Mouse (Mus musculus): ENCODE measurements around the gene Adcy4. TPM values are rescaled to one million over a fixed set of nuclear protein-coding genes. Genes with fewer than 3 reads are reported as not detected.
"Not testable (repeated sequence)": the region's sequence is repeated elsewhere in the genome, so short reads cannot be mapped to it uniquely, and the experiment has no call there.

Gene Adcy4
- total RNA-seq, 2 experiments from 2014 or later, result 19.8 to 21.1 TPM

DNA sequence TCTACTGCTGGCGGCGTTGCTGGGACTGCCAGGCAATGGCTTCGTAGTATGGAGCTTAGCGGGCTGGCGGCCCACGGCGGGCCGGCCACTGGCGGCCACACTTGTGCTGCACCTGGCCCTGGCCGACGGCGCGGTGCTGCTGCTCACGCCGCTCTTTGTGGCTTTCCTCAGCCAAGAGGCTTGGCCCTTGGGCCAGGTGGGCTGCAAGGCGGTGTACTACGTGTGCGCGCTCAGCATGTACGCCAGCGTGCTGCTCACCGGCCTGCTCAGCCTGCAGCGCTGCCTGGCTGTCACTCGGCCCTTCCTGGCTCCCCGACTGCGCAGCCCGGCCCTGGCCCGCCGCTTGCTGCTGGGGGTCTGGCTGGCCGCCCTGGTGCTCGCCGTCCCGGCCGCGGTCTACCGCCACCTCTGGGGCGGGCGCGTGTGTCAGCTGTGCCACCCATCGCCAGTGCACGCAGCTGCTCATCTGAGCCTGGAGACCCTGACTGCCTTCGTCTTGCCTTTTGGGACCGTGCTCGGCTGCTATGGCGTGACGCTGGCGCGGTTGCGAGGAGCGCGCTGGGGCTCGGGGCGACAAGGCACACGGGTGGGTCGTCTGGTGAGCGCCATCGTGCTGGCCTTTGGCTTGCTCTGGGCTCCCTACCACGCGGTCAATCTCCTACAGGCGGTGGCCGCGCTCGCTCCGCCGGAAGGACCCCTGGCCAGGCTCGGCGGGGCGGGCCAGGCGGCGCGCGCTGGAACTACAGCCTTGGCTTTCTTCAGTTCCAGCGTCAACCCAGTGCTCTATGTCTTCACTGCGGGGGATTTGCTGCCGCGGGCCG is 21.7 kb downstream of the Adcy4 start:
- intact Hi-C loops (cut with DNase I), result no loop called here
- peak; percentile 64 to 74 for DNase-seq

DNA sequence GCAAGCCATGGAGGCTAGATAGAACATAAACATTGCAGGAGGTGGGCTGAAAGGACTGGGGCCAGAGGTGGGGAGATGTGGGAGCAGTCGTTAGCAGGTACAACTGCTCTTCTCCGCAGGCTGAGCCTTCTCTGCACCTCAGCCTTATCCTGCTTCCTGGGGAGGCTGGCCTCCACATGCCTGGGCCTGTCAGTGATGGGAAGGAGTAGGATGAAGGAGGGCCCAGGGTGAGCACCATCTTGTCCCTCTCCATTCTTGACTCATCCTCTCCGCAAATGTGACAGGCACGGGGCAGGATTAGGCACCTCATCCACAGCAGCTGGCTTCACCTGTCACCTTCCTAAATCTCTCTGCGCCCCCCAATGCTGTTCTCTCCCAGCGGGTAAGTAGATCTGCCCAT is 22.7 kb downstream of the Adcy4 start, which contains the start of gene Ltb4r2:
Gene Ltb4r2, plus strand, starts transcription at position 266 of the 400 bp plus-strand sequence.
- intact Hi-C loops (cut with DNase I), result no loop called here
- DNase-seq, result no peak

DNA sequence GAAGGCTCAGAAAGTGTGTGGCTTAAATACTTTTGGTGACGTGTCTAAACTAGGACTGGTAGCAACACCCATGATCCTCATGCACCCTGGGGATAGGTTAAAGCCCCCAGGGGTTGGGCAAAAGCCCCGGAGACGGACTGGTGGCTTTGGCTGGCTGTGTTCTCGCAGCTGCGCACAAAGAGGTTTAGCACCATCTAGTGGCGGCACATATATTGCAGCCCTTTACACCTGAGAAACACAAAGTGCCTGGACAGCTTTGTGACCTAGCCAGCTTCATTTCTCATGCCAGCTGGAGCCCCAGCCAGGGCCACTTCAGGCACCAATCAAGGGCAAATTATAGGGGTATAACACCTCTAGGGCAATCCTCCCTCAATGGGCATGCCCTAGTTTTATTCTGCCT is 23.7 kb downstream of the Adcy4 start:
- DNase-seq, result peak; percentile 84 to 91
- intact Hi-C loops (cut with DNase I), result not testable (repeated sequence)

DNA sequence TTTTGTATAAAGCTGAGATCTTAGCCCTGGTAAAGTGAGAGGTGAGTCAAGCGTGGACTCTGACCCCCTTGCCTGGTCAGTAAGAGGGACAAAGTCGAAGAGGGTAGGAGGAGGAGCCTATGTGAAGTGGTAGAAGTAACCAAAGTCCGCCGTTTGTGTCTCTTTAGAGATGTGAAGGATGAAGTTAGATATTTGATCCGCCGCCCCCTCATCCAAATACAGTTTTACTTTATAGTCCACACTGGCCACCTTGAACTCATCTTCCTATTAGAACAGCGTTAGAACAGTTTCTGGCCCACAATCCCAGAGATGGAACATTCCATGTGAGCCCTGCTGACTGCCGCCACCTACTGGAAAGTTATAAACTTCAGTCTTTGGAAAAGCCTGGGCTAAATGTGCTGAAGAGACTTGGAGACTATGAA is 25.5 kb downstream of the Adcy4 start, which contains the start of gene Cideb:
Gene Cideb, minus strand, starts transcription at position 96 of the 422 bp plus-strand sequence.
- intact Hi-C loops (cut with DNase I), result no loop called here
- DNase-seq, result peak; percentile 37 to 62

GRCm38 (mm10) chr14:55757566-55757965 is 26.3 kb downstream of the Adcy4 start:
- intact Hi-C loops (cut with DNase I), result no loop called here
- DNase-seq, result no peak

- no peak for DNase-seq
- intact Hi-C loops (cut with DNase I), result loop anchor here (10.0 kb wide), 1 partner anchor 252 kb away; the partner anchor contains the start of gene Carmil3
Observed at GRCm38 (mm10) chr14:55747051-55747847, 36.6 kb downstream of the Adcy4 start.

DNA sequence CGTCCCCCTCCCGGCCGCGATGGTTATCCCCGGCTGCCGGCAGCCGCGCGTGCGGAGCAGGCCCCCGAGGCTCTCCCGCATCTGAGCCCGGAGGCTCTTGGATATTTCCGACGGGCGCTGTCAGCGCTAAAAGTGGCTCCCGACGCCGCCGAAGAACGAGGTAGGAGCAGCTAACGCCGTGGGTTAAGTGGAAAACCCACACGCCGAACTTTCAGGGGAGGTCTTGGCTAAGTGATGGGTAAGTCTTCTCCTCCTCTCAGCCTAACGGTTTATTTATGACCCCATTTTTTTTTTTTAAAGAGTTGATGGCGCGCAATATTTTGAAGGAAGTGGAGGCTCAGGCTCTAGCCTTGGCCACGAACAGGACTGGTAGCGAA is 38.0 kb downstream of the Adcy4 start:
- intact Hi-C loops (cut with DNase I), result loop anchor here (2.0 to 10.0 kb wide), 2 partner anchors 115 to 251 kb away; partner anchors contain the start of gene Carmil3

GRCm38 (mm10) chr14:55745180-55745860 is 38.6 kb downstream of the Adcy4 start, which contains the start of the genes Dhrs1 and Nop9:
TSS of gene Dhrs1 (minus strand) at chr14:55745690.
TSS of gene Nop9 (plus strand) at chr14:55745693.
- intact Hi-C loops (cut with DNase I), result loop anchor here (2.0 to 10.0 kb wide), 2 partner anchors 115 to 251 kb away; partner anchors contain the start of gene Carmil3
- peak; percentile 89 to 92 for DNase-seq

More for the DNA sequence above, 38.0 kb downstream of the Adcy4 start:
- no peak for DNase-seq

- intact Hi-C loops (cut with DNase I), result loop anchor here (1.0 to 10.0 kb wide), 3 partner anchors 61 to 249 kb away; partner anchors contain the start of gene Carmil3
- DNase-seq, result peak; percentile 87 to 94
Observed at GRCm38 (mm10) chr14:55743711-55744110, 40.2 kb downstream of the Adcy4 start.

DNA sequence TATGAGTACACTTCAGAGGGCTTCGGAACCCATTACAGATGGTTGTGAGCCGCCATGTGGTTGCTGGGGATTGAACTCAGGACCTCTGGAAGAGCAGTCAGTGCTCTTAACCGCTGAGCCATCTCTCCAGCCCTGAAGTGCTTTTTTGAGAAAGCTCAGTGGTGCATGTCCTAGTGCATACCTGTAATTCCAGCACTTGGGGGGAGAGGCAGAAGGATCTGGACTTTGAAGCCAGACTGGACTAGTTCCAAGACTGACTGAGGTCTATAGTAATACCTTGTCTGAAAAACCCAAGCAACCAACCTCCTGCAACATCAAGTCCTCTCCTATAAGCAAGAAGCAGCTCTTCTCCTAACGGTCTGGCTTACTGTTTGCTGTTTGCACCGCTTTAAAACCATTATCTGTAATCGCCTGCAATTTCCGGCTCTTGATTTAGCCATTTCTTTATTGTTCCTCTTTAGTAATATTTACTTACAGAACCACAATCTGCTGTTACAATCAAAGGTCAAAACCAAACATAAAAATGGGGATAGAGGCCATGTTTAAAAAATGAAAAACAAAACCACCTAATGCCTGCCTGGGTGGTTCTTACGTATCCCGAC is 46.7 kb downstream of the Adcy4 start:
- intact Hi-C loops (cut with DNase I), result no loop called here
- DNase-seq, result no peak

DNA sequence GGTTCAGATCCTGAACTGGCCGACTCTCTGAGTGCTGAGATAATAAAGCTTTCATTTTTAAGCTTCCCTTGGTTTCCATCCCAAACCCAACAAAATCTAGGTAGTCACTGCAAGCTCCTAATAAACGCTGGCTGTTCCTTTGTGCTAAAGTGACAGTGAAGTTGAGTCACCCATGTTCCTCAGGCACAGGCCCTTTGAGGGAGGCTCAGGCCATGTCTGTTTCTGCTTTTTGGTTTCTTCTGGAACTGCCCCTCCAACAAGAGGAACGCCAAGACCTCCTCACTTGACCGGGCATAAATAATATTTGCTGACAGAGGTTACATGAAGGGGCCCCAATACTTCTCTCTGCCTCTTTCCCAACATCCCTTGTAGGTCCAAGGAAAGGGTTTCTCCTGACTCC is 48.1 kb downstream of the Adcy4 start:
- no peak for DNase-seq
- intact Hi-C loops (cut with DNase I), result no loop called here

DNA sequence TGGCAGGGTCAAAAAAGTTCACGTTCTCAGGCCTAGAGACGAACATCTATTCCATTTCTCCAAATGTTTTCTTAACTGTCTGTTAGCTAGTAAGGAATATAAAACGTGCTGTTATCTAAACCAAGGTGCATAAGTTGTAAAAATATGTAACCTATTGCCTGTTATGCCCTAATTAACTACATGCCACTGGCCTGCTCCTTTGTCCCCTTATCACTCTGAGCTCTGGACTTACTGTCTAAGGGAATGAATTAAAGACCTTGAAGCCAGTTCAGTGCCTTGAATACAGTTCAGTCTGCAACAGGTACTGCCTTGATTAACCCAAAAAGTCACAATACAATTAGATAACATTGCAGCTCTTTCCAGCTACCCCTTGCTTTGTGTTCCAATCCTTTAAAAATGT is 48.6 kb downstream of the Adcy4 start:
- intact Hi-C loops (cut with DNase I), result no loop called here
- DNase-seq, result no peak

DNA sequence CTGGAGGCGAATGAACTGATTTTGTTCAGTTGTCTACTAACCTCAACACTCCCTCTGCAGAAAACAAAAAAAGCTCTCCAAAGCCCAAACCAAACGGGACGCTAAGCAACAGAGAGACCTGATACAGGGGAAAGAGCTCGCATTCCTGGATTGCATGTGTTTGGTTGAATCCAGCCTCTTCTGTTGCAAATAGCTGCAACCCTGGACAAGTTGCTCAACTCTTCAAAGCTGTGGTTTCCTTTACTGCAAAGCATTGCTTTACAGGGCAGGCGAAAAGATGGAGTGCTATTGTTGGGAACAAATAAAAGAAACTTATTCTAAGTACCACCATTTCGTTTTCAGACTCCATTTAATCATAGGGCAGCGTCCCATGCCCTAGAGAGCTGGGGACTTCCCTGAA is 49.0 kb downstream of the Adcy4 start:
- no peak for DNase-seq
- intact Hi-C loops (cut with DNase I), result no loop called here

- intact Hi-C loops (cut with DNase I), result no loop called here
- DNase-seq, result no peak
Observed at GRCm38 (mm10) chr14:55733889-55734288, 50.0 kb downstream of the Adcy4 start.

- intact Hi-C loops (cut with DNase I), result no loop called here
- no peak for DNase-seq
Observed at GRCm38 (mm10) chr14:55730531-55731032, 53.3 kb downstream of the Adcy4 start.

- DNase-seq, result no peak
- intact Hi-C loops (cut with DNase I), result no loop called here
Observed at GRCm38 (mm10) chr14:55730116-55730515, 53.8 kb downstream of the Adcy4 start.

GRCm38 (mm10) chr14:55727889-55728685 is 55.8 kb downstream of the Adcy4 start:
- no peak for DNase-seq
- intact Hi-C loops (cut with DNase I), result no loop called here

GRCm38 (mm10) chr14:55726261-55726660 is 57.6 kb downstream of the Adcy4 start:
- intact Hi-C loops (cut with DNase I), result no loop called here
- no peak for DNase-seq

GRCm38 (mm10) chr14:55724411-55724871 is 59.5 kb downstream of the Adcy4 start:
- intact Hi-C loops (cut with DNase I), result no loop called here
- DNase-seq, result peak; percentile 15 to 27
